Mouse (Mus musculus): ENCODE results near the gene Cnot1.

DNA sequence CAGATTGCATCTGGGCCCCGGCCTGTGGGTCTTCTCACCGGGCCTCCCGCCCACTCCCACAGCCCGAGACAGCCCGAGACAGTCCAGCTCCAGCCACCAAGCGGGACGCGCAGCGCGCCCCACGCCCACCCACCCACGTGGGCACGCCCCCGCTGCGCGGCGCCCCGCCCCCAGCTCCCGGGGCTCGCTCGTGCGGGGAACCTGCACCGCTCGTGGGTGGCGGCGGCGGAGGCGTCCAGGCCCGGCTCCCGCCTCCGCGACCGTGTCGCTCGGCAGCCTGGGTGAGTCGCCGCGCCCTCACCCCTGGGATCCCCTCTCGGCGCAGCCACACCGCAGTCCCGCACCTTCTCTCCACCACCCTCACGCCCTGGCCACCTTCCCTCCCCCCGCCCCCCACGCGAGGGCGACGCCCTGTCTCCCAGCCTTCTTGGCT is 129.7 kb downstream of the Cnot1 start:
- no peak for TF ChIP-seq POLR2A (IDR thresholded peaks at IDR 0.05; ENCODE audit: low read depth, low read length)
- no peak for TF ChIP-seq CTCF (IDR thresholded peaks at IDR 0.05; ENCODE audit: extremely low read depth, insufficient read length, insufficient replicate concordance, low read depth, low read length)
